Mouse (Mus musculus): ENCODE measurements around the gene Zfp64. TPM values are rescaled to one million over a fixed set of nuclear protein-coding genes. Genes with fewer than 3 reads are reported as not detected.

Zfp64 gene
- polyA plus RNA-seq, 1 experiment from 2014 or later = 12.9 TPM

DNA sequence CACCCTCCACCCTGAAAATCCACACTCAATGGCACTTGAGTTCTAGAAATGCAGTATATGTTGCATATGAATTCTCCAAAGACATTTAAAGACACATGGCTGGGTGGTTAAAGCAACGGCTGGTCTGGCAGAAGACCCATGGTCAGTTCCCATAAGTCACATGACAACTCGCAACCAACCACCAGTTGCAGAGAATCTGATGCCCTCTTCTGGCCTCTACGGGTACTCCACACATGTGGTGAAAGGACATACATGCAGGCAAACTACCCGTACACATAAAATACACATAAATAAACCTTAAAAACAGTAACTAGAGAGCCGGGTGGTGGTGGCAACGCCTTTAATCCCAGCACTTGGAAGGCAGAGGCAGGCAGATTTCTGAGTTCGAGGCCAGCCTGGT is 60.6 kb downstream of the Zfp64 start:
- Histone ChIP-seq H3K36me3 (ENCODE audit: control insufficient read depth, insufficient read depth) (no peaks in the 10 kb centered on the region), H3K4me2 (replicated peaks; ENCODE audit: low read depth) (no peak overlapping the region), H3K9ac (ENCODE audit: low read depth, low read length) (no peak overlapping the region), H3K4me1 (replicated peaks; ENCODE audit: control insufficient read depth, insufficient read depth, low read length) (no peaks in the 10 kb centered on the region), H3K4me3 (ENCODE audit: low read depth, low read length) (no peak overlapping the region), H3K27ac (ENCODE audit: low read depth, low read length) (no peak overlapping the region), H3K27me3 (replicated peaks; ENCODE audit: control insufficient read depth, insufficient read depth, low read length) (no peaks in the 10 kb centered on the region), H3K9me3 (ENCODE audit: control insufficient read depth) (no peaks in the 10 kb centered on the region)
- whole genome bisulfite sequencing = 91% methylated on average over 7 of the region's 7 CpGs
- peak; percentile 31; the same call in 1 of the 2 replicates for TF ChIP-seq CTCF (IDR thresholded peaks at IDR 0.05; ENCODE audit: low read depth)
- no peak for ATAC-seq

DNA sequence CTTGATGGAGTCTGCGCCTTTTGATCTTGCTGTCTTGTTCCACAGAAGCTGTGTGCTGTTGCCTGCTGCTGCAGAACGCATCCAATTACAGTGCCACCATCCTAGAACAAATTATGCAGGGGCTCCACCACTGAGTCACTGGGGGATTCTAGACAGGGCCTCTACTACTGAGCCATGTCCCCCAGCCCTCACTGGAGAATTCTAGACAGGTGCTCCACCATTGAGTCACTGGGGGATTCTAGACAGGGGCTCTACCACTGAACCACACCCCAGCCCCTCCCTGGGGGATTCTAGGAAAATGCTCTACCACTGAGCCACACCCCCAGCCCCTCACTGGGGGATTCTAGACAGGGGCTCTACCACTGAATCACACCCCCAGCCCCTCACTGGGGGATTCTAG is 63.3 kb downstream of the Zfp64 start:
- H3K4me2 ChIP-seq (replicated peaks; ENCODE audit: low read depth) = no peak overlapping the region
- 86% methylated on average over 2 of the region's 2 CpGs for WGBS
- no peak for TF ChIP-seq CTCF (IDR thresholded peaks at IDR 0.05; ENCODE audit: low read depth)
- no peak overlapping the region for H3K4me3 ChIP-seq (ENCODE audit: low read depth, low read length)
- H3K27me3 ChIP-seq (replicated peaks; ENCODE audit: control insufficient read depth, insufficient read depth, low read length) = no peaks in the 10 kb centered on the region
- H3K9ac ChIP-seq (ENCODE audit: low read depth, low read length) = no peak overlapping the region
- H3K27ac ChIP-seq (ENCODE audit: low read depth, low read length) = no peak overlapping the region
- no peak for ATAC-seq
- H3K9me3 ChIP-seq (ENCODE audit: control insufficient read depth) = no peaks in the 10 kb centered on the region
- no peaks in the 10 kb centered on the region for H3K4me1 ChIP-seq (replicated peaks; ENCODE audit: control insufficient read depth, insufficient read depth, low read length)
- H3K36me3 ChIP-seq (ENCODE audit: control insufficient read depth, insufficient read depth) = no peaks in the 10 kb centered on the region

DNA sequence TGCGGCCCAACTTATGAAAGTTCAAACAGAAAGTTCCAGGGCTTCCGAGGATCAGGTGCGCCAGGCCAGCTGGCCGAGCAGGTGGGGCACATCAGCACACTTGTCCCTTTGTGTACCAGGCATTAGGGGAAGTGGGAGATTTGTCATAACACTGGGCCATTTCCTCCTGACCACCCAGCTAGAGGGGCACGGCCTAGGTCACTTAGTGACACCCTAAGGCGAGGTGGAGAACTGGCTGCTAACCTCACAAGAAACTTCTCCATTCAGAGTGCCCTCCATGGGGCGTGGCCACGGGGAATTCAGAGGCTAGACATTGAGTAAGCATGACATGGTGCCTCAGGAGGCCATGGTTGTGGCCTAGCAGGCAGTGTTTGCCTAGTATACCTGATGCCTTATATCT is 70.7 kb downstream of the Zfp64 start:
- Histone ChIP-seq H3K4me1 (replicated peaks; ENCODE audit: control insufficient read depth, insufficient read depth, low read length) (no peaks in the 10 kb centered on the region), H3K4me3 (ENCODE audit: low read depth, low read length) (no peak overlapping the region), H3K27me3 (replicated peaks; ENCODE audit: control insufficient read depth, insufficient read depth, low read length) (no peaks in the 10 kb centered on the region), H3K4me2 (replicated peaks; ENCODE audit: low read depth) (no peak overlapping the region), H3K9ac (ENCODE audit: low read depth, low read length) (no peak overlapping the region), H3K36me3 (ENCODE audit: control insufficient read depth, insufficient read depth) (no peaks in the 10 kb centered on the region), H3K9me3 (ENCODE audit: control insufficient read depth) (no peaks in the 10 kb centered on the region), H3K27ac (ENCODE audit: low read depth, low read length) (no peak overlapping the region)
- ATAC-seq = no peak
- 42% methylated on average over 8 of the region's 8 CpGs for WGBS
- TF ChIP-seq CTCF (IDR thresholded peaks at IDR 0.05; ENCODE audit: low read depth) = no peak

DNA sequence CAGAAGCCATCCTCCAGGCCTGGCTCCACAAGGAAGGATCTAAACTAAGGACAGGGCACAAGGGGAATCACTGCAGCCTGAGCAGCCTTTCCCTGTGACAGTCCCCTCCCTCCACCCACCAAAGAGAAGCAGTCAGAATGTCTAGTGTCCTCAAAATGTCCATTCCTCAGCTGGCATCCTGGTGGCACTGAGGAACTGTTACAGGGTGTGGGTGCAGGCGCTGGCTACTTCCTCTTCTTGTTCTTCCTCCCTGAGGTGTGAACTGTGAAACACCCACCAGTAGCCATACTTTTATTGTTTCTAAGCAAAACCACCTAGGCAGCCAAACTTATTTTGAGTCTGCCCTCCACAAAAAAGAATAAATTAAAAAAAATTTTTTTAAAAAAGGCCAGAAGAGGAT is 72.4 kb downstream of the Zfp64 start:
- Histone ChIP-seq H3K4me1 (replicated peaks; ENCODE audit: control insufficient read depth, insufficient read depth, low read length) (no peaks in the 10 kb centered on the region), H3K9ac (ENCODE audit: low read depth, low read length) (no peak overlapping the region), H3K27ac (ENCODE audit: low read depth, low read length) (no peak overlapping the region), H3K9me3 (ENCODE audit: control insufficient read depth) (no peaks in the 10 kb centered on the region), H3K4me2 (replicated peaks; ENCODE audit: low read depth) (no peak overlapping the region), H3K4me3 (ENCODE audit: low read depth, low read length) (no peak overlapping the region), H3K36me3 (ENCODE audit: control insufficient read depth, insufficient read depth) (no peaks in the 10 kb centered on the region), H3K27me3 (replicated peaks; ENCODE audit: control insufficient read depth, insufficient read depth, low read length) (no peaks in the 10 kb centered on the region)
- TF ChIP-seq CTCF (IDR thresholded peaks at IDR 0.05; ENCODE audit: low read depth) = no peak
- no peak for ATAC-seq
- WGBS = 86% methylated on average over 1 of the region's 1 CpGs

DNA sequence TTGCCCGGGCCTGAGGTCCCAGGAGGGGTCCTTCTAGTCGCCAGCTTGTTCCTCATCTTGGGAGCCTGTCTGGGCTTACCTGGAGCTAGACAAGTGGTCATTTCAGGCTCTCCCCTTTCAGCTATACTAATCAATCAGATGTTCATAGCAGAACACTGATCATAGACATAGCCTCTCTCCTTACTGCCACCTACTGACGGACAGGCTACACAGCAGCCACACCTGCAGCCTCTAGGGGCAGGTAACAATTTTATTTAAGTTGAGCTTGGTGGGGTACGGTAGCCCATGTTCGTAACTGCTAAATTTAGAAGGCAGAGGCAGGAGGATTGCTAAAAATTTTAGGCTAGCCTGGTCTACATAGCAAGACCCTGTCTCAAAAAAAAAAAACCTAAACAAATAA is 73.5 kb downstream of the Zfp64 start:
- H3K9me3 ChIP-seq (ENCODE audit: control insufficient read depth) = no peaks in the 10 kb centered on the region
- no peak overlapping the region for H3K4me3 ChIP-seq (ENCODE audit: low read depth, low read length)
- H3K36me3 ChIP-seq (ENCODE audit: control insufficient read depth, insufficient read depth) = no peaks in the 10 kb centered on the region
- no peak overlapping the region for H3K4me2 ChIP-seq (replicated peaks; ENCODE audit: low read depth)
- ATAC-seq = no peak
- WGBS = 55% methylated on average over 5 of the region's 5 CpGs
- H3K27ac ChIP-seq (ENCODE audit: low read depth, low read length) = no peak overlapping the region
- H3K9ac ChIP-seq (ENCODE audit: low read depth, low read length) = no peak overlapping the region
- TF ChIP-seq CTCF (IDR thresholded peaks at IDR 0.05; ENCODE audit: low read depth) = peak; percentile 78
- H3K27me3 ChIP-seq (replicated peaks; ENCODE audit: control insufficient read depth, insufficient read depth, low read length) = no peaks in the 10 kb centered on the region
- no peaks in the 10 kb centered on the region for H3K4me1 ChIP-seq (replicated peaks; ENCODE audit: control insufficient read depth, insufficient read depth, low read length)

DNA sequence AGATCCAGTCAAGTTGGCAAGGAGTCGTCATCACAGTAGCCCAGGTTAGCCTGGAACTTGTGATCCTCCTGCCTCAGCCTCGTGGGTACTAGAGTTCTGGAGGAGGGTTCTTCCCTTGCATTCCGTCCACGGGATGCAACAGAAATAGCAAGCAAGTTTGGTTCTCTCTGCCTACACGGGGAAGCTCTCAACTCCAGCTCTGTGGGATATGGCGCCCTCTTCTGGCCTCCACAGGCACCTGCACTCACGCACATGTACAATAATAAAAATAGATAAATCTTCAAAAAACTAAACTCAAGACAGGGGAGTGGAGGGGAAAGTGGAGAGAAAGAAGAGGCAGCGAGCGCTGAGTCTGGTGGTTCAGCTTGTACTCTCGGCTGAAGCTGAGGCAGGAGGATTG is 75.8 kb downstream of the Zfp64 start:
- no peak overlapping the region for H3K27ac ChIP-seq (ENCODE audit: low read depth, low read length)
- no peaks in the 10 kb centered on the region for H3K27me3 ChIP-seq (replicated peaks; ENCODE audit: control insufficient read depth, insufficient read depth, low read length)
- H3K9ac ChIP-seq (ENCODE audit: low read depth, low read length) = no peak overlapping the region
- ATAC-seq = no peak
- whole genome bisulfite sequencing = 91% methylated on average over 10 of the region's 10 CpGs
- TF ChIP-seq CTCF (IDR thresholded peaks at IDR 0.05; ENCODE audit: low read depth) = peak; percentile 39
- H3K4me1 ChIP-seq (replicated peaks; ENCODE audit: control insufficient read depth, insufficient read depth, low read length) = no peaks in the 10 kb centered on the region
- H3K9me3 ChIP-seq (ENCODE audit: control insufficient read depth) = no peaks in the 10 kb centered on the region
- H3K36me3 ChIP-seq (ENCODE audit: control insufficient read depth, insufficient read depth) = no peaks in the 10 kb centered on the region
- no peak overlapping the region for H3K4me2 ChIP-seq (replicated peaks; ENCODE audit: low read depth)
- H3K4me3 ChIP-seq (ENCODE audit: low read depth, low read length) = no peak overlapping the region

DNA sequence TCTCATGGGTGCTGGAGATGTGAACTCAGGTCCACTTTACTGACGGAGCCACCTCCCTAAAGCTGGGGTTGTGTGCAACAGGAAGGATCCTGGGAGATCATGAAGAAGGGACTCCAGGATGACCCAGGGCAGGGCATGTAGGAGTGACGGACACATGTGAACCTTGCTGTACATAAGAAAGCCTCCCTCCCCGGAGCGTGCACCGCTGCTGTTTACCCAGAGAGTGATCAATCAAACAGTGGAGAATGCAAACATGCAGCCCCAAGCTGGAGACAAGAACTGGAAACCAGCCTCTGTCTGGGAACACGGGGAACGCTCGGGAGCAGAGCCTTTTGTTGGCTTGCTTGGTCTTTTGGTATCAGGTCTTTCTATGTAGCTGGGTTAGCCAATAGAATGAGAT is 76.7 kb downstream of the Zfp64 start:
- no peak overlapping the region for H3K4me3 ChIP-seq (ENCODE audit: low read depth, low read length)
- 40% methylated on average over 8 of the region's 8 CpGs for WGBS
- no peaks in the 10 kb centered on the region for H3K9me3 ChIP-seq (ENCODE audit: control insufficient read depth)
- ATAC-seq = no peak
- H3K4me2 ChIP-seq (replicated peaks; ENCODE audit: low read depth) = no peak overlapping the region
- no peaks in the 10 kb centered on the region for H3K36me3 ChIP-seq (ENCODE audit: control insufficient read depth, insufficient read depth)
- no peaks in the 10 kb centered on the region for H3K4me1 ChIP-seq (replicated peaks; ENCODE audit: control insufficient read depth, insufficient read depth, low read length)
- no peak for TF ChIP-seq CTCF (IDR thresholded peaks at IDR 0.05; ENCODE audit: low read depth)
- no peaks in the 10 kb centered on the region for H3K27me3 ChIP-seq (replicated peaks; ENCODE audit: control insufficient read depth, insufficient read depth, low read length)
- H3K27ac ChIP-seq (ENCODE audit: low read depth, low read length) = no peak overlapping the region
- H3K9ac ChIP-seq (ENCODE audit: low read depth, low read length) = no peak overlapping the region
